Mouse (Mus musculus) adrenal gland, adult 2 months (tissue): ENCODE measurements around the gene Hist1h2ad. TPM values are rescaled to one million over a fixed set of nuclear protein-coding genes. Genes with fewer than 3 reads are reported as not detected.

Experiments used
- DNase-seq: peaks from one replicate; pipeline ENCODE4 v3.0.0; 2021
- microRNA-seq, 2 experiments: library from miRNA; unstranded; fragments of <30 nt; microRNA quantifications; one replicate each; pipeline ENCODE4 v1.2.0; 2021
- polyA plus RNA-seq: library from polyadenylated mRNA; depleted of rRNA; stranded (reverse); fragments of >200 nt; gene quantifications from 2 replicates; pipeline ENCODE4 v1.2.3, GENCODE M21; 2012; rRNA removed
- total RNA-seq, 2 experiments: library from RNA; stranded (reverse); gene quantifications; 2 replicates each; pipeline ENCODE4 v1.2.3; 2021

The Hist1h2ad gene
- total and polyA plus RNA-seq, 3 experiments, result 2.5 to 6.4 (median 2.9) TPM

- peak; percentile 89 for DNase-seq
These were observed 47.5 kb downstream of the Hist1h2ad start for GRCm38 (mm10) chr13:23621532-23622174.

- peak; percentile 96 for DNase-seq
These were observed 48.0 kb downstream of the Hist1h2ad start, which contains the start of gene Hist1h1e for GRCm38 (mm10) chr13:23622175-23622671. TSS of gene Hist1h1e (minus strand) at chr13:23622558.

- DNase-seq, result no peak
These were observed 48.8 kb downstream of the Hist1h2ad start for GRCm38 (mm10) chr13:23622861-23623450.

Small RNAs within 50 kb of the gene (microRNA-seq; reads per million reads assigned to microRNA genes)
- gene Gm44297, result 0 reads per million in 2 experiments
- gene Gm44359, result 0 reads per million in 2 experiments
- gene Gm44394, result 0 reads per million in 2 experiments

Other genes with a start within 250 kb of the Hist1h2ad start
Only the 30 nearest of the 35 such genes appear.
- gene Abt1, start 150.5 kb upstream of the Hist1h2ad start, total RNA-seq, result 1 to 10 TPM; 7.0 to 8.5 TPM
- 1.1 TPM in 2 replicates for gene Abt1, start 150.5 kb upstream of the Hist1h2ad start, polyA plus RNA-seq
- not detected for gene Btn1a1, start 108.5 kb upstream of the Hist1h2ad start, total RNA-seq
- not detected in 2 replicates for gene Btn1a1, start 108.5 kb upstream of the Hist1h2ad start, polyA plus RNA-seq
- gene Btn2a2, start 85.5 kb upstream of the Hist1h2ad start, total RNA-seq, result not detected
- not detected in 2 replicates for gene Btn2a2, start 85.5 kb upstream of the Hist1h2ad start, polyA plus RNA-seq
- 100 to 1,000 TPM; 338 to 400 TPM for gene Hist1h4h, start 43.3 kb upstream of the Hist1h2ad start, total RNA-seq
- 20.2 and 33.8 TPM in 2 replicates for gene Hist1h4h, start 43.3 kb upstream of the Hist1h2ad start, polyA plus RNA-seq
- 10 to 100 TPM; 17.9 to 20.0 TPM for gene Hist1h2af, start 40.5 kb upstream of the Hist1h2ad start, total RNA-seq
- gene Hist1h2af, start 40.5 kb upstream of the Hist1h2ad start, polyA plus RNA-seq, result 24.9 and 66.0 TPM in 2 replicates
- 1 to 10 TPM; 2.2 to 7.1 TPM for gene Hist1h3g, start 39.0 kb upstream of the Hist1h2ad start, total RNA-seq
- gene Hist1h3g, start 39.0 kb upstream of the Hist1h2ad start, polyA plus RNA-seq, result 3.2 and 3.5 TPM in 2 replicates
- 1 to 10 TPM; 3.0 to 3.2 TPM for gene Hist1h2bh, start 31.0 kb upstream of the Hist1h2ad start, total RNA-seq
- 1.2 and 1.5 TPM in 2 replicates for gene Hist1h2bh, start 31.0 kb upstream of the Hist1h2ad start, polyA plus RNA-seq
- 10 to 100 TPM; 16.8 to 18.0 TPM for gene Hist1h3f, start 30.3 kb upstream of the Hist1h2ad start, total RNA-seq
- 3.0 and 3.1 TPM in 2 replicates for gene Hist1h3f, start 30.3 kb upstream of the Hist1h2ad start, polyA plus RNA-seq
- gene Hist1h4f, start 22.7 kb upstream of the Hist1h2ad start, total RNA-seq, result 10 to 100 TPM; 37.2 to 51.6 TPM
- 0.40 and 2.2 TPM in 2 replicates for gene Hist1h4f, start 22.7 kb upstream of the Hist1h2ad start, polyA plus RNA-seq
- gene Hist1h1d, start 21.1 kb upstream of the Hist1h2ad start, total RNA-seq, result 1 to 10 TPM; 2.4 to 3.4 TPM
- gene Hist1h1d, start 21.1 kb upstream of the Hist1h2ad start, polyA plus RNA-seq, result not detected in 2 replicates
- 10 to 100 TPM; 41.4 to 51.2 TPM for gene Hist1h3e, start 12.0 kb upstream of the Hist1h2ad start, total RNA-seq
- gene Hist1h3e, start 12.0 kb upstream of the Hist1h2ad start, polyA plus RNA-seq, result 12.8 and 14.0 TPM in 2 replicates
- gene Hist1h2ae, start 3.2 kb upstream of the Hist1h2ad start, total RNA-seq, result 1 to 10 TPM; 2.7 to 4.9 TPM
- 0.90 and 3.7 TPM in 2 replicates for gene Hist1h2ae, start 3.2 kb upstream of the Hist1h2ad start, polyA plus RNA-seq
- 10 to 100 TPM; 41.1 to 60.2 TPM for gene Hist1h2bg, start 3.0 kb upstream of the Hist1h2ad start, total RNA-seq
- gene Hist1h2bg, start 3.0 kb upstream of the Hist1h2ad start, polyA plus RNA-seq, result 25.3 and 27.0 TPM in 2 replicates
- 10 to 100 TPM; 17.9 to 21.6 TPM for gene Hist1h2bf, start 185 bp upstream of the Hist1h2ad start, total RNA-seq
- gene Hist1h2bf, start 185 bp upstream of the Hist1h2ad start, polyA plus RNA-seq, result 0.80 and 5.5 TPM in 2 replicates
- gene Hist1h3d, start 1.4 kb downstream of the Hist1h2ad start, total RNA-seq, result 1 to 10 TPM; 3.7 to 6.5 TPM
- gene Hist1h3d, start 1.4 kb downstream of the Hist1h2ad start, polyA plus RNA-seq, result 3.7 TPM in 2 replicates
- gene Hist1h4d, start 7.2 kb downstream of the Hist1h2ad start, total RNA-seq, result 100 to 1,000 TPM; 118 to 129 TPM
- gene Hist1h4d, start 7.2 kb downstream of the Hist1h2ad start, polyA plus RNA-seq, result 2.6 and 2.7 TPM in 2 replicates
- gene Hist1h2be, start 46.7 kb downstream of the Hist1h2ad start, total RNA-seq, result 10 to 100 TPM; 11.3 to 14.8 TPM
- gene Hist1h2be, start 46.7 kb downstream of the Hist1h2ad start, polyA plus RNA-seq, result 1.7 and 2.0 TPM in 2 replicates
- gene Hist1h1e, start 48.2 kb downstream of the Hist1h2ad start, total RNA-seq, result 10 to 100 TPM; 44.2 to 71.4 TPM
- 1.0 and 1.2 TPM in 2 replicates for gene Hist1h1e, start 48.2 kb downstream of the Hist1h2ad start, polyA plus RNA-seq
- gene Hist1h2ac, start 109.6 kb downstream of the Hist1h2ad start, total RNA-seq, result 1 to 10 TPM; 2.0 to 2.5 TPM
- 0.34 and 0.87 TPM in 2 replicates for gene Hist1h2ac, start 109.6 kb downstream of the Hist1h2ad start, polyA plus RNA-seq
- gene Hist1h2bc, start 109.8 kb downstream of the Hist1h2ad start, total RNA-seq, result 100 to 1,000 TPM; 143 to 210 TPM
- gene Hist1h2bc, start 109.8 kb downstream of the Hist1h2ad start, polyA plus RNA-seq, result 308 and 343 TPM in 2 replicates
- gene Hist1h1t, start 121.4 kb downstream of the Hist1h2ad start, total RNA-seq, result not detected
- gene Hist1h1t, start 121.4 kb downstream of the Hist1h2ad start, polyA plus RNA-seq, result not detected in 2 replicates
- gene Hist1h4c, start 124.1 kb downstream of the Hist1h2ad start, total RNA-seq, result 10 to 100 TPM; 70.2 to 84.7 TPM
- gene Hist1h4c, start 124.1 kb downstream of the Hist1h2ad start, polyA plus RNA-seq, result 1.7 and 2.8 TPM in 2 replicates
- gene Hfe, start 136.5 kb downstream of the Hist1h2ad start, total RNA-seq, result 10 to 100 TPM; 22.3 to 33.0 TPM
- 27.9 and 30.3 TPM in 2 replicates for gene Hfe, start 136.5 kb downstream of the Hist1h2ad start, polyA plus RNA-seq
- gene Hist1h1c, start 164.4 kb downstream of the Hist1h2ad start, total RNA-seq, result 100 to 1,000 TPM; 168 to 270 TPM
- gene Hist1h1c, start 164.4 kb downstream of the Hist1h2ad start, polyA plus RNA-seq, result 32.9 and 41.2 TPM in 2 replicates
- 10 to 100 TPM in 1 of 2 experiments, 1 to 10 TPM in 1; 4.6 to 14.7 TPM for gene Hist1h3c, start 171.2 kb downstream of the Hist1h2ad start, total RNA-seq
- 4.9 and 6.7 TPM in 2 replicates for gene Hist1h3c, start 171.2 kb downstream of the Hist1h2ad start, polyA plus RNA-seq
- gene Hist1h2bb, start 172.4 kb downstream of the Hist1h2ad start, total RNA-seq, result 10 to 100 TPM; 17.1 TPM
- 4.2 and 5.6 TPM in 2 replicates for gene Hist1h2bb, start 172.4 kb downstream of the Hist1h2ad start, polyA plus RNA-seq
- gene Hist1h2ab, start 176.7 kb downstream of the Hist1h2ad start, total RNA-seq, result 10 to 100 TPM; 25.7 to 26.0 TPM
- 1.6 and 4.1 TPM in 2 replicates for gene Hist1h2ab, start 176.7 kb downstream of the Hist1h2ad start, polyA plus RNA-seq
- 10 to 100 TPM; 25.0 to 32.1 TPM for gene Hist1h3b, start 177.9 kb downstream of the Hist1h2ad start, total RNA-seq
- gene Hist1h3b, start 177.9 kb downstream of the Hist1h2ad start, polyA plus RNA-seq, result 2.5 and 3.2 TPM in 2 replicates
- 10 to 100 TPM; 64.3 to 65.2 TPM for gene Hist1h4b, start 182.6 kb downstream of the Hist1h2ad start, total RNA-seq
- 2.4 and 3.9 TPM in 2 replicates for gene Hist1h4b, start 182.6 kb downstream of the Hist1h2ad start, polyA plus RNA-seq
- 10 to 100 TPM; 21.1 to 26.3 TPM for gene Hist1h4a, start 186.8 kb downstream of the Hist1h2ad start, total RNA-seq
- 0.36 and 2.1 TPM in 2 replicates for gene Hist1h4a, start 186.8 kb downstream of the Hist1h2ad start, polyA plus RNA-seq